Mouse (Mus musculus): ENCODE results near the gene Zfp513.

GRCm38 (mm10) chr5:31190201-31190600 lies 11.9 kb downstream of the Zfp513 start:
- TF ChIP-seq POLR2A (IDR thresholded peaks at IDR 0.05; ENCODE audit: extremely low read depth, insufficient read depth, low read length) (no peak), CTCF (IDR thresholded peaks at IDR 0.05; ENCODE audit: extremely low read depth, insufficient read depth, low read length) (no peak)

Data from cortical plate, adult 2 months (tissue).